Mouse (Mus musculus): ENCODE measurements around the gene Fbxo24.

DNA sequence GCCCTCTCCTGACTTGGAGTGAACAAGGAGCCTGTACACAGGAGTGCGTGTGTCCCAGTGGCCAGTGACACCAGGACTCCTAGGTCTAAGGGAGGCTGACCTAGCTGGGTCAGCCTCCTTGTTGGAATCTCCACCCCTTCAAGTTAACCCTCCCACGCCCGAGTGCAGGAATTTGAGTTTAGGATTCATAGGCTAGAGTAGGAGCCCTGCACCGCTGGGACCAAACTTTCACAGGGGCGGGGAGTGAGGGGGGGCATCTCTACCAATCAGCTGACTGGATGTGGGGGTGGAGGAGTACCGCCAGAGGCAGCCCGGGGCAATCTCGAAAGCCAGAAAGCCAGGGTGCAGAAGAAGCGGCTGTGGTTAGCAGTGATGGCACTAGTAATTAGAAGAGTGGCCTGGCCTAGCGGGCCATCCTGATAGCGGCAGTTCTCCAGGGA, 16.9 kb upstream of the Fbxo24 start, which contains the start of gene Irs3:
- TF ChIP-seq CTCF (IDR thresholded peaks at IDR 0.05; ENCODE audit: borderline replicate concordance, insufficient read depth, low read depth, low read length), result no peak
- TF ChIP-seq POLR2A (IDR thresholded peaks at IDR 0.05; ENCODE audit: borderline replicate concordance, insufficient read depth, low read length), result no peak

Measured in cerebellum, adult 2 months (tissue).